Mouse (Mus musculus) common myeloid progenitor, adult 5-6 weeks (primary cell): Measurements from ENCODE around the gene Npr1. TPM values are rescaled to one million over a fixed set of nuclear protein-coding genes. Genes with fewer than 3 reads are reported as not detected.
A peak's percentile ranks its signal among the peaks of the same experiment; 100 is the strongest.

Source experiments
- ATAC-seq: replicated peaks from 2 replicates; pipeline ENCODE4 v1.8.0; 2016; ENCODE audit warnings: low read depth, mild to moderate bottlenecking, moderate TSS enrichment, inconsistent platforms; ENCODE audit not compliant: poor library complexity, severe bottlenecking
- total RNA-seq: library from RNA; stranded (forward); fragments of 200-1000, 187-1606 nt; gene quantifications from 2 replicates; pipeline ENCODE4 v1.2.3, GENCODE M21; 2017

Gene Npr1
- total RNA-seq, 1 experiment from 2014 or later: not detected

- no peak for ATAC-seq
These were observed 20.1 kb downstream of the Npr1 start for GRCm38 (mm10) chr3:90445417-90446200.

- ATAC-seq: no peak
These were observed 21.7 kb downstream of the Npr1 start for GRCm38 (mm10) chr3:90443977-90444376.

- no peak for ATAC-seq
These were observed 24.9 kb downstream of the Npr1 start for GRCm38 (mm10) chr3:90440756-90441155.

GRCm38 (mm10) chr3:90437131-90437530, 28.5 kb downstream of the Npr1 start:
- ATAC-seq: no peak

GRCm38 (mm10) chr3:90434073-90434730, 31.5 kb downstream of the Npr1 start:
- ATAC-seq: no peak

GRCm38 (mm10) chr3:90433381-90434020, 32.2 kb downstream of the Npr1 start, which contains the start of gene Ints3:
Ints3 (minus strand) TSS chr3:90433622.
- peak; percentile 99 for ATAC-seq

- peak; percentile 30 for ATAC-seq
These were observed 32.9 kb downstream of the Npr1 start for GRCm38 (mm10) chr3:90432811-90433219.

GRCm38 (mm10) chr3:90432348-90432747, 33.3 kb downstream of the Npr1 start:
- ATAC-seq: no peak

- ATAC-seq: no peak
These were observed 36.1 kb downstream of the Npr1 start for GRCm38 (mm10) chr3:90429576-90429975.

- ATAC-seq: no peak
These were observed 37.5 kb downstream of the Npr1 start for GRCm38 (mm10) chr3:90428186-90428585.

- no peak for ATAC-seq
These were observed 38.1 kb downstream of the Npr1 start for GRCm38 (mm10) chr3:90427574-90427973.

GRCm38 (mm10) chr3:90425499-90425898, 40.2 kb downstream of the Npr1 start:
- ATAC-seq: no peak

GRCm38 (mm10) chr3:90423549-90423948, 42.1 kb downstream of the Npr1 start:
- no peak for ATAC-seq

GRCm38 (mm10) chr3:90420696-90421095, 45.0 kb downstream of the Npr1 start:
- ATAC-seq: no peak

GRCm38 (mm10) chr3:90413011-90413396, 52.7 kb downstream of the Npr1 start:
- no peak for ATAC-seq

- peak; percentile 76 for ATAC-seq
These were observed 53.2 kb downstream of the Npr1 start for GRCm38 (mm10) chr3:90412312-90413010.

GRCm38 (mm10) chr3:90408721-90409120, 56.9 kb downstream of the Npr1 start:
- ATAC-seq: peak; percentile 63

- ATAC-seq: no peak
These were observed 59.3 kb downstream of the Npr1 start for GRCm38 (mm10) chr3:90406414-90406813.

GRCm38 (mm10) chr3:90404609-90405008, 61.1 kb downstream of the Npr1 start:
- ATAC-seq: no peak

- no peak for ATAC-seq
These were observed 61.5 kb downstream of the Npr1 start for GRCm38 (mm10) chr3:90404121-90404520.
